Mouse (Mus musculus) midbrain, embryonic 14.5 days (tissue): ENCODE measurements around the gene Cdkal1. TPM values are rescaled to one million over a fixed set of nuclear protein-coding genes. Genes with fewer than 3 reads are reported as not detected.

ENCODE experiments used
- ATAC-seq: fragments of 200-750 bp; cut with Nextera tagmentation; 2 replicates; pipeline ENCODE4 v1.8.0; 2017; ENCODE audit warnings: moderate number of reproducible peaks, moderate library complexity; ENCODE audit not compliant: low FRiP score, low TSS enrichment
- DNase-seq: peaks from one replicate; pipeline ENCODE4 v3.0.0-alpha.2; 2015
- H3K27ac ChIP-seq: fragments of 300-500 bp; sonication (generic); replicated peaks from 2 replicates; pipeline ENCODE4 v1.5.1; 2014; ENCODE audit warnings: mild to moderate bottlenecking, low read depth, low read length, moderate library complexity
- H3K27me3 ChIP-seq: fragments of 300-500 bp; sonication (generic); 2 replicates; pipeline ENCODE4 v1.6.1; 2014; ENCODE audit warnings: low read length, control low read depth, mixed read lengths; ENCODE audit not compliant: control insufficient read depth, insufficient read depth
- H3K36me3 ChIP-seq: fragments of 300-500 bp; sonication (generic); 2 replicates; pipeline ENCODE4 v1.6.1; 2014; ENCODE audit warnings: low read length, control low read depth; ENCODE audit not compliant: control insufficient read depth, insufficient read depth
- H3K4me1 ChIP-seq: fragments of 300-500 bp; sonication (generic); 2 replicates; pipeline ENCODE4 v1.6.1; 2014; ENCODE audit warnings: mild to moderate bottlenecking, antibody characterized with exemption, low read length, control low read depth; ENCODE audit not compliant: control insufficient read depth, insufficient read depth
- H3K4me2 ChIP-seq: fragments of 300-500 bp; sonication (generic); 2 replicates; pipeline ENCODE4 v1.6.1; 2014; ENCODE audit warnings: mild to moderate bottlenecking, low read length, moderate library complexity
- H3K4me3 ChIP-seq: fragments of 300-500 bp; sonication (generic); replicated peaks from 2 replicates; pipeline ENCODE4 v1.5.1; 2014; ENCODE audit warnings: low read depth, low read length
- H3K9ac ChIP-seq: fragments of 300-500 bp; sonication (generic); replicated peaks from 2 replicates; pipeline ENCODE4 v1.6.1; 2014; ENCODE audit warnings: mild to moderate bottlenecking, low read length, moderate library complexity
- H3K9me3 ChIP-seq: fragments of 300-500 bp; sonication (generic); 2 replicates; pipeline ENCODE4 v1.6.1; 2016; ENCODE audit warnings: low read length, control low read depth, mixed read lengths; ENCODE audit not compliant: control insufficient read depth
- WGBS: fragments of 180-500 bp; shearing (Covaris S2); extraction: QIAGEN DNeasy Blood & Tissue Kit; methylation state at CpG from one replicate; pipeline ENCODE4 v1.1.7; 2014; 5-methylcytosine and 5-hydroxymethylcytosine counted together
- polyA plus RNA-seq: library from polyadenylated mRNA; unstranded; fragments of >200 nt; fragmentation: Nextera tagmentation; extraction: Ambion mirVana; gene quantifications from 2 replicates; pipeline ENCODE4 v1.2.1, GENCODE M21; 2014

Gene Cdkal1
- polyA plus RNA-seq, 1 experiment from 2014 or later = 23.5 TPM

DNA sequence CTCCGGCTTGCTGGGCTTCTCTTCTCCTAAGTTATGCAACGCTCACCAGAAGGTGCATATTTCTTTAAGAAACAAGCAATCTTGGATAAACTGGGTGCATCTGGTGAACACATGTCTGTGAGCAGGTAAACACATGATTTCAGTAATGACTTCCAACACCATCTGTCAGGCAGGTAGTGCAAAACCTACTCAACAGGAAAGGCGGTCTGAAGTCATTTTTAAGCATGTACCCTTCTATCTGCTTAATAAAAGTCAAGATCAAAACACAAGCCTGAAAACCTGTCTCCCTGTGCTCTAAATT is 108.2 kb downstream of the Cdkal1 start:
- Histone ChIP-seq H3K4me3 (no peak overlapping the region), H3K4me1 (no peaks in the 10 kb centered on the region), H3K9ac (no peak overlapping the region), H3K9me3 (no peaks in the 10 kb centered on the region), H3K36me3 (no peaks in the 10 kb centered on the region), H3K27me3 (no peaks in the 10 kb centered on the region), H3K4me2 (no peak overlapping the region), H3K27ac (no peak overlapping the region)
- ATAC-seq (no peak), DNase-seq (no peak)
- 91% methylated on average over 3 of the region's 3 CpGs for WGBS

DNA sequence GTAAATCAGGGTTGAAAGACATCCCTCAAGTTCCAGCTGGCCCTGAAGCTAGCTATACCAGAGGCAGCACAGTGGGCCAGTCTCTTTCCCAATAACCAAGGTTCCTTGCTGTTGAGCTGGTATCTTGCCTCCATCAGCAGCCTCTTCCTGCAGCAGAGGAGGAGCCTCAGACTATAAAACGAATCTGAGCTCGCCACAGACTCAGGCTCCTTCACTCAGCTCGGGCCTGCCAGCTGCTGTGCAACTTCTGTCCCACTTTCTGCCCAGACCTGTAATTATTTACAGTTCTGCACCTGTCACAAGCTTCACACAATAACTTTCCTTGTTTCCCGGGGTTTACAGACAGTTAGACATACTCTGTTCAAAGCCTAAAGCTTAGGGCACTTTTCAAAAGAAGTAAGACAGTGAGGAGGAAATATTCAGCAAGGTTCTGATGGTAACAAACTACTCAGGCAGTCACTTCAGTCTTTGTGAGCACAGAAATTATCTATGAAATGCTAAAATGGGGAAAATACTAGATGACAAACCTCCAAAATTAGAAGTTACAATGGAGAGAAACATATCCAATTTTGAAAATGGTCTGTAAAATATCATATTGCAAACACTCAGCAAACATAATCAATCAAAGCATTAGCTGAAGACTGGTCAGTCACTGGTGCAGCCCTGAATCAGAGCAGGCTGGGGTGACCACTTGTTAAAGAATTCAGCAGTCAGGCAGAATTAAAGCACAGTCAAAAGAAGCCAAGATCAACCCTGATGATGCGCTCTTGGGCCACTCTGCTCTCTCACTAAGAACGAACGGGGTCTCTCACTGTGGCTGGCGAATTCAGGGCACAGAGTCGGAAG is 108.8 kb downstream of the Cdkal1 start:
- no peaks in the 10 kb centered on the region for H3K36me3 ChIP-seq
- H3K9ac ChIP-seq = no peak overlapping the region
- no peaks in the 10 kb centered on the region for H3K4me1 ChIP-seq
- 73% methylated on average over 9 of the region's 9 CpGs for WGBS
- no peak overlapping the region for H3K4me3 ChIP-seq
- H3K27me3 ChIP-seq = no peaks in the 10 kb centered on the region
- no peaks in the 10 kb centered on the region for H3K9me3 ChIP-seq
- DNase-seq (no peak), ATAC-seq (no peak)
- no peak overlapping the region for H3K27ac ChIP-seq
- no peak overlapping the region for H3K4me2 ChIP-seq

- H3K27me3 ChIP-seq = no peaks in the 10 kb centered on the region
- no peak overlapping the region for H3K9ac ChIP-seq
- ATAC-seq (no peak), DNase-seq (no peak)
- no peak overlapping the region for H3K4me3 ChIP-seq
- H3K9me3 ChIP-seq = no peaks in the 10 kb centered on the region
- WGBS = 84% methylated on average over 2 of the region's 2 CpGs
- H3K4me1 ChIP-seq = no peaks in the 10 kb centered on the region
- no peak overlapping the region for H3K27ac ChIP-seq
- H3K4me2 ChIP-seq = no peak overlapping the region
- no peaks in the 10 kb centered on the region for H3K36me3 ChIP-seq
These were observed 110.4 kb downstream of the Cdkal1 start for GRCm38 (mm10) chr13:29745073-29745472.

DNA sequence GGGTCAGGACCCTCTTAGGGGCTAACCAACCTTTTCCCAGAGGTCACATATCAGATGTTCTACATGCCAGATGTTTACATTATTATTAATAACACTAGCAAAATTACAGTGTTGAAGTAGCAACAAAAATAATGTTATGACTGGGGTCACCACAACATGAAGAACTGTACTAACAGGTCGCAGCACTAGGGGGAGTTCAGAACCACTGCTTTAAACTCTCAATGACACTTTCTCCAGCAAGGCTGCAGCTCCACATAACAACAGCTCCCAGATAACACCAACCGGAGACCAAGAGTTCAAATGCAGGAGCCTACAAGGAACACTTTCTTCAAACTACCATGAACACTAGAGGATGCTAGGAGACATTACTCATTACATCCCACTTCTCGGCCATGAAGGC is 111.3 kb downstream of the Cdkal1 start:
- 86% methylated on average over 3 of the region's 3 CpGs for WGBS
- DNase-seq = no peak
- H3K36me3 ChIP-seq = no peaks in the 10 kb centered on the region
- no peak for ATAC-seq
- H3K4me2 ChIP-seq = no peak overlapping the region
- no peaks in the 10 kb centered on the region for H3K9me3 ChIP-seq
- H3K4me1 ChIP-seq = no peaks in the 10 kb centered on the region
- no peak overlapping the region for H3K9ac ChIP-seq
- no peaks in the 10 kb centered on the region for H3K27me3 ChIP-seq
- no peak overlapping the region for H3K27ac ChIP-seq
- H3K4me3 ChIP-seq = no peak overlapping the region

DNA sequence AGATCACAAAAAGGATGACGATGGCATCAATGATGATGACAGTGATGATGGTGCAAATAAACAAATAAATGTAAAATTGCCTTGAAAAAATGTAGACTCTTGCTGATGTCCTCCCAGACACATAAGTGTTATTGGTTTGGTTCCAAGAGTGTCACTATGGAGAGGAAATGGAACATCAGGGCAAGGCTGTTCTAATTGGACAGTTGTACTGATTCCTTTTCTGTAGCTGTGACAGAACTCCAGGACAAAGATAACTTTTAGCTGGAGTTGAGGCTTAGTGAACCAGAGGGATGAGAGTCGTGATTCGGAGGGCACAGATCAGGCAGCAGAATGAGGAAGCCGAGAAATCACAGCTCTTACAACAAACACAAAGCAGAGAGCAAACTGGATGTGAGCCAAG is 111.7 kb downstream of the Cdkal1 start:
- Histone ChIP-seq H3K9ac (no peak overlapping the region), H3K27me3 (no peaks in the 10 kb centered on the region), H3K27ac (no peak overlapping the region), H3K4me2 (no peak overlapping the region), H3K4me1 (no peaks in the 10 kb centered on the region), H3K9me3 (no peaks in the 10 kb centered on the region), H3K36me3 (no peaks in the 10 kb centered on the region), H3K4me3 (no peak overlapping the region)
- 88% methylated on average over 4 of the region's 4 CpGs for WGBS
- DNase-seq = no peak
- ATAC-seq = no peak

DNA sequence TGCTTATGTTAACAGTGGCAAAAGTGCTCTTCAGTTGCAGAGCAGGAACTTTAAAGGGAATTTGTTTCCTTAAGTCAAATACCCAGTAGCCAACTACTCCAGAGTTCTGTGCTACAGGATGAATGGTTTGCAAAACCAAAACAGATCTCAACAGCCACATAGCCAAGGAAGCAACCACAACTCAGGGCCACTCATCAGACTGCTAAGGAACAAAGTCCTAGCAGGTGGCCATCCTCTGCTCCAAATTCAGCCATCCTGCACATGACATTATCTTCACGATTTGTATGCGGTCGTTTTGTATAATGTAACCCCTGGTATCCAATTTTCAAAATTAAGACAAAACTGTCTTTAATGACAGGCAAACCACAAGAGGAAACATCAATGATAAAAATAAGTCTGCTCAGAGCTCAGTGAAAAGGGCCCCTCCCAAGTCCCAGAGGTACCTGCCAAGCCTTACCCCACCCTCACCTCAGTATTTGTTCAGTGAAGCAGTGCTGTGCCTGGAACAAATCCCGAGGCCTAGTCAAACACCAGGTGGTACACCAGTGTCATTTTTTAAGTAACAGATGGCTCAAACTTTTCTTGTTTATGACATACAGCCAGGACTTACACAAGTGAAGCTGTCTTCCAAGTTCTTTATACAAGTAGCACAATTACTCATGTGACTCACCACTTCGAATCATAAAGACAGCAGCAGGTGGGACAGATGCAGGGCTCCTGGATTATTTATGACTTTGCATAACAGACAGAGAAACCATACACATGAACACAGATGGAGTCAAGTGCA is 117.6 kb downstream of the Cdkal1 start:
- Histone ChIP-seq H3K4me3 (no peak overlapping the region), H3K4me2 (no peak overlapping the region), H3K27me3 (no peaks in the 10 kb centered on the region), H3K27ac (no peak overlapping the region), H3K9ac (no peak overlapping the region), H3K36me3 (no peaks in the 10 kb centered on the region), H3K4me1 (no peaks in the 10 kb centered on the region), H3K9me3 (no peaks in the 10 kb centered on the region)
- 69% methylated on average over 5 of the region's 5 CpGs for WGBS
- ATAC-seq = no peak
- no peak for DNase-seq

DNA sequence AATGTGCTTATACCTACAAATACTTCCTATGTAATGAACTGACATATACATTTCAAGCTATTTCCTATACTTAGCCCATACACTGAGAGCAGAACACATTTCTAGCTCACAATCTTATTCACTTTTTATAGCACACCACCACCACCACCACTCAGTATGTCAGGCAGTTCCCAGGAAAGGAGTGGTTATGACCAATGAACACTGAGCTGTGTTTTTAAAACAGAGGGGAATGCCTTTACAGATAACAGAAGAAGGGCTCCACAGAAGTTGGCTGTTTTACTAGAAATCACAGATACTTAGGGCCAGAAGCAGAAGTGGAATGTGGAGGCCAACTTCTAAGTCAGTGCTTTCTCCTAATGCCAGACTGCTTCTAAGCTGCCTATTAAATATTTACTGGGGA is 121.0 kb downstream of the Cdkal1 start:
- Histone ChIP-seq H3K9ac (no peak overlapping the region), H3K27me3 (no peaks in the 10 kb centered on the region), H3K9me3 (no peaks in the 10 kb centered on the region), H3K4me1 (no peaks in the 10 kb centered on the region), H3K36me3 (no peaks in the 10 kb centered on the region), H3K27ac (no peak overlapping the region), H3K4me2 (no peak overlapping the region), H3K4me3 (no peak overlapping the region)
- no peak for DNase-seq
- ATAC-seq = no peak

GRCm38 (mm10) chr13:29726154-29726825 is 129.2 kb downstream of the Cdkal1 start:
- no peaks in the 10 kb centered on the region for H3K9me3 ChIP-seq
- WGBS = 91% methylated on average over 5 of the region's 5 CpGs
- H3K36me3 ChIP-seq = no peaks in the 10 kb centered on the region
- no peak overlapping the region for H3K4me3 ChIP-seq
- DNase-seq (no peak), ATAC-seq (no peak)
- H3K4me1 ChIP-seq = no peaks in the 10 kb centered on the region
- H3K4me2 ChIP-seq = no peak overlapping the region
- H3K9ac ChIP-seq = no peak overlapping the region
- H3K27me3 ChIP-seq = no peaks in the 10 kb centered on the region
- H3K27ac ChIP-seq = no peak overlapping the region
